Mouse (Mus musculus) adrenal gland, adult (tissue): ENCODE results near the gene Acrbp.

Source experiments
- DNase-seq, 2 experiments: peaks; one replicate each; pipeline ENCODE4 v3.0.0; 2022 to 2023; ENCODE audit warnings: low spot score in 1 of 2; ENCODE audit not compliant: inconsistent age in 2 of 2

The Acrbp gene

DNA sequence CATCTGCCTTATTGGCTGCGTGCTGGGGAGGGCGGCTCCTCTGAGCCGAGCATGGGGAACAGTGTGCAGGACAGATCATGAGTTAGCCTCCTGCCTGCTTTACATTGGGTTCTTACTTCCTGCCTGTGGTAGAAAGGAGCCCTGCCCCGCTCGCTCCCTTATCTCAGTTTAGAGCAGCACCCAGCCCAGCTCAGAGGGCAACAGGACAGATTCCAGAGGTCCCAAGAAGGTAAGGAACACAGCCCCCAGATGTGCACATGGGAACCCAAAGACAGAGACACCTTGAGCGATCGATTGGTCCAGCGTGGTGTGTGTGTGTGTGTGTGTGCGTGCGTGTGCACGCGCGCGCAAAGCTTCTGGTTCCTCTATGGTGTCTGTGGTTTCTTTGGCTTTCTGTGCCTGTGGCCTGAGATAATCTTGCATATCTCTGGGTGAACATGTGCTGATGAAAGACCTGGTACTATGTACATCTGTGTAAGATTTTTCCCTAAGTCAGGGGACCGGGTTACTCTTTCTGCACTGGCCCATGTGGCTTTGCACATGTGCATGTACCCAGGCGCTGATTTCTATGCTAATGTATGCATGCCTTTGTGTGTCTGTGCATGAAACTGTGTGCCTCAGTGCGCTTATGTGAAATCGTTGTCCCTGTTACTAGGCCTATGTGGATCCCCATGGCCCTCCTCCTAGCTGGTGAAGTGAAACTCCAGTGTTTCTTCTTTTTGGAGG is 21.8 kb downstream of the Acrbp start:
- DNase-seq = no peak

DNA sequence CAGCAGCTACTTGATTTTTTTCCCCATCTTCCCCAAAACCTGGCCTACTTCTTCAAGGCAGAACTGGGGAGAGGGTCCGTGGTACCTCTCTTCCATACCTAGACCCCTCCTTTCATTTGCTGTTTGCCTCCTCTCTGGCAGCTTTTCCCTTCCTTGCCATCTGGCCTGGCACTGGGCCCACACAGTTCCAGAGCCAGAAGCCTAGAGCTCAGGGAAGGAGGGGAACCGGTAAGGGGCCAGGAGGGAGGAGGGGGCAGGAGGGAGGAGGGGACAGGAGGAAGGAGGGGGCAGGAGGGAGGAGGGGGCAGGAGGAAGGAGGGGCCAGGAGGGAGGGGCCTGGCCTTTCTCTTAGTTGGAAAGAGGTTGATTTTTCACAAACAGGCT is 22.4 kb downstream of the Acrbp start:
- peak in 1 of 2 experiments; percentile 64 for DNase-seq

DNA sequence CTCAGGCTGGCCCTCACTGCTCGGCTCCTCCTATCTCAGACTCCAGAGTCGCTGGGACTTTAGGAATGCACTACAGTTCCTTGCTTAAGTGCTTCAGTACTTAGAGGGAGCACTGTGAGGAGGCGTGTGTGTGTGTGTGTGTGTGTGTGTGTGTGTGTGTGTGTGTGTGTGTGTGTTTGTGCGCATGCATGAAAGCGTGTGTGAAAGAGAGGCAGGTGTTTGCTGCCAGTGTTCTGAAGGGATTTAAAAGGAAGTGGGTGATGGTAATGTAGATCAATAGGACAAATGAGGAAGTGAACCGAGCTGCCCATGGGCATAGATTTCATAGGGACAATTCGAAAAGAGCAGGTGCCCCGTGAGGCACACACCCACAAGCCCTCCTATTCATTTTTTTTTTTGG is 24.3 kb downstream of the Acrbp start:
- DNase-seq = no peak

DNA sequence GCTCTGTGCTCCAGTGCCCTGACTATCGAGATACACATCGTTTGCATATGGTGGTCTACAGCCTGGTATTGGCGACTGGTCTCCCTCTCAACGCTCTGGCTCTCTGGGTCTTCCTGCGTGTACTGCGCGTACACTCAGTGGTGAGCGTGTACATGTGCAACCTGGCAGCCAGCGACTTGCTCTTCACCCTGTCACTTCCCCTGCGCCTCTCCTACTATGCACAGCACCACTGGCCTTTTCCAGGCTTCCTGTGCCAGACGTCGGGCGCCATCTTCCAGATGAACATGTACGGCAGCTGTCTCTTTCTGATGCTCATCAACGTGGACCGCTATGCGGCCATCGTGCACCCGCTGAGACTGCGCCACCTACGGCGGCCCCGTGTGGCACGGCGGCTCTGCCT is 31.9 kb downstream of the Acrbp start:
- DNase-seq = no peak

DNA sequence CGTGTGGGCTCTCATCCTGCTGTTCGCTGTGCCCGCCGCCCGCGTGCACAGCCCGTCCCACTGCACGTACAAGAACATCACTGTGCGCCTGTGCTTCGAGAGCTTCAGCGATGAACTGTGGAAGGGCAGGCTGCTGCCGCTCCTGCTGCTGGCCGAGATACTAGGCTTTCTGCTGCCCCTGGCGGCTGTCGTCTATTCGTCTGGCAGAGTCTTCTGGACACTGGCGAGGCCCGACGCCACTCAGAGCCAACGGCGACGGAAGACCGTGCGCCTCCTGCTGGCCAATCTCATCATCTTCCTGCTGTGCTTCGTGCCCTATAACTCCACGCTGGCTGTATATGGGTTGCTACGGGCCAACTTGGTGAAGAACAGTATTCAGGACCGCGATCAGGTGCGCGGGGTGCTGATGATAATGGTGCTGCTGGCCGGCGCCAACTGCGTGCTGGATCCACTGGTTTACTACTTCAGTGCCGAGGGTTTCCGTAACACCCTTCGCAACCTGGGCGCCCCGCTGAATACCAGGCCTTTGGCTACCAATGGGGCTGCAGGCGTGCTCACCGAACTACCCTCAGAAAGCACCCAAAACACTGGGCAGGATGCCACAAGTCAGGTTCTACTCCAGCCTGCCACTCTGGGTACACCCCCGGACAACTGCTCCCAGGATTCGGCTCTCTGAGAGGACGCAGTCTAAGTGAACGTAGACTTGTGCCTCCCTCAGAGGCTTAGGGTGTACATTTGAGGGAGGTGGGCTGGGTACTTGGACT is 32.5 kb downstream of the Acrbp start:
- DNase-seq = peak; percentile 93 to 96

DNA sequence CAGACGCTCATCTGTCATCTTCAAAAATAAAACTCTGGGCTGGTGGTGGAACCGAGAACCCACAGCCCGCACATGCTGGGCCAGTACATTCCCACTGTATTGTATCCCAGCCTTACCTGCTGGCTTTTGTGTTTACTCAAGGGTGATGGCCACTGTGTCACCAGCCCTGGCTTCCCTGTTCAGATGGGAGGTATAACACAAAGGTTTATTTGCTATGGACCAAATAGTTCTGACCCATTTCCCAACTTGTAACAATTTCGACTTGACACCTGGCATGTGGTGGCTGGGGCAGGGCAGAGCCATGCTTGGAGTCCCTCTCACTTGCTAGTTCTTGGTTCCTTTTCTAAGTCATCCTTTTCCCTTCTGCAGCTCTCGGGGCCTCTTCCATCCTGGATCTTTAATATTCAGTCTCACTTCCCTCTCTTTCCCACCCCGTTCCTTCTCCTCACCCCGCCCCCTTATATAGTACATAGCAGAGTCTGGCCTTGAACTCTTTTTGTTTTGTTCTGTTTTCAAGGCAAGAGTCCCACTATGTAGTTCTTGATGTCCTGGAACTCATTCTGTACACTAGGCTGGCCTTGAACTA is 33.4 kb downstream of the Acrbp start:
- DNase-seq = peak in 1 of 2 experiments; percentile 28

DNA sequence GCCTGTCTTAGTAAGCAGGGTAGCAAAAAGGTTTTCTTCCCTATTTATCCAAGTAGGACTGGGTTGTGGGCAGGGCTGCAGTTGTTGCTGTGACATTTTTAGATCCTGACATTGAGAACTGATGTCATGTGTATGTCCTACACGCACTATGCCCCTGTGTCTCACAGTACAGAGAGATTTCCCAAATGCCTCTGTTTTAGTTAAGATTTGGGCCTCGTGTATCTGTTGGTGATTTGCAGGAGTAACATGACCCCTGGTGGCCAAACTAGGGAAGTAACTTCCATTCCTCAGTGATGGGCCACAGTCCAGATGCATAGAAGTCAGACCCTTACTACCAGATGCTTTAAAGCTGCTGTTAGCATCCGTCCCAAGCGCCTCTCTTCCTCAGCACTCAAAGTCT is 34.9 kb downstream of the Acrbp start:
- DNase-seq = peak; percentile 68 to 91

DNA sequence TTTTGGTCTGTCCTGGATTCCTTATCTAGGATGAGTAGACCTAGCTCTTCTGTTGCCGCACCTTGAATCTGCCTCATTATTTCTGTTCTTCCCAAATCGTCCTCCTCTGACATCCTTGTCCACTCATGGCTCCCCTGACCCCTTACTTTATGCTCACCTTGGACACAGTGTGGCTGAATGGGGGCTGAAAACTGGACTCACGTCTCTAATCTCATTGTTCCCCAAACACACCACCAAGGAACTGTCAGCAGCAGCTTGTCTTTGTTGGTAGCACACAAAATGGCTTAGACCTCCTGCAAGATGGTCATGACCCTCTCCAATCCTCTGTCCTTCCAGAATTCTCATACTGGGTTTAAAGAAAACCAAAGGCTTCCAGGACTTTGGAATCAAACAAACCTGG is 38.4 kb downstream of the Acrbp start:
- DNase-seq = peak in 1 of 2 experiments; percentile 48

DNA sequence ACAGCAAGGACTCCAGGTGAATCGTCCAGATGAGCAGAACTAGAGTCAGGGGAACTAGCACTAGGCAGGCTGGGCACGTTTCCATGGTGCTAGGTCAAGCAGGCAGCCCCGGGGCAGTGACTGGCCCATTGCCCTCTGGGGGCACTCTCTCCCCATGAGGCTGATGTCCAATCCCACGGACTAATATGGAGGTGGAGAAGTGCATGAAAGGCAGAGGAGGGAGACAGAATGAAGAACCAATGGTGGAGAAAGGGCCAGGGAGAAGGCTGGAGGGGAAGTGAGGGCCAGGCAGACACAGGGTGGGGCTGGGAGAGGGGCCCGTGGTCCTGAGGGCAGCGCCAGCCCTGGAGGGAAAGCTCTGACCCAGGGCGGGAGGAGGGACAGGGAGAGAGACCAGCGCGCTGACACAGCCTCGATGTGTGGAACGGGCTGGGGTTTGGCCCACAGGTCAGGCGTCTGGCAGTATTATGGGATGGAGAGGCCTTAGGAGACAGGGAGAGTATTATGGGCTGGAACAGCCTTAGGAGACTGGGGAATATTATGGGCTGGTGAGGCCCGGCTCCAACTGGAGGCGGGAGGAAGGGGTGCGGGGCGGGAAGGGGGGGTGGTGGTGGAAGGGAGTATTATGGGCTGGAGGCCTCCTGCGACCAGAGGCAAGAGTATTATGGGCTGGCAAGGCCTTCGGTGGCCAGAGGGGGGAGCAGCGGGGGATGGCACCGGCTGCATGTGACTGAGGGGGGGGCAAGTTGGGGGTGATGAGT is 39.3 kb downstream of the Acrbp start:
- peak; percentile 88 to 95 for DNase-seq

DNA sequence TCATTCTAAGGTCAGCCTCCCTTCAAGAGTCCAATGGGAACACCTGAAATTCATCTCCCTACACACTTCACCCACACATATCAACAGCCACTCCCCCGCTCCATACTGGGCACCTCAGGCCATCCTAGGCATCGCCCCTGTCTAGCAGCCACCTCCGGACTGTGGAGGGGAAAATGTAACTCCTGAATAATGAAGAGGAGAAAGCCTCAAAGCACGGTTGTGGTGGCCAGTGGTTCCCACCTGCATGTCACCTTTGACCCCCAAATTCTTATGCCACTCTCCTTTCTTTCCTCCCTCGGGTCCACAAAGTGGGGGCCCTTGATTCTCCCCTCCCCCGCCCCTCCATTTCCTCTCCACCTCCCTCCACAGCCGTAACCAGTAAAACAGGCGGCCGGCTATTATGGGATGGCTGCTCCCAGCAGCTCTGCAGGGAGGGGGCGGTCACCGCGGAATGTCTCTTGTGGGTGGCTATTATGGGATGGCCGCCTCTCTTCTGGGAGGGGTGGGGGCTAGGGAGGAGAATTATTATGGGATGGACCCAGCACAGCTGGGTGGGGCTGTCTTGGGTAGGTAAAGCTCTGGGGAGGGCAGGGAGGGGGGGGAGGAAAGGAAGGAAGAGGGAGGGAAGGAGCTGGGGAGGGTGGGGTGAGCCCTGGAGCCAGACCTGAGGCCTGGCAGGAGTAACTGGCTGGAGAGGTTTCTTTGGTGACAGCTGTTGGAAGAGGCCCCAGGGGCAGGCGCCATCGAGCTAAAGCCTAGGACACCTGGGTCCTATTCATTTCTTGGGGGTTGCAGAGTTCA is 40.2 kb downstream of the Acrbp start:
- DNase-seq = peak; percentile 88 to 92

DNA sequence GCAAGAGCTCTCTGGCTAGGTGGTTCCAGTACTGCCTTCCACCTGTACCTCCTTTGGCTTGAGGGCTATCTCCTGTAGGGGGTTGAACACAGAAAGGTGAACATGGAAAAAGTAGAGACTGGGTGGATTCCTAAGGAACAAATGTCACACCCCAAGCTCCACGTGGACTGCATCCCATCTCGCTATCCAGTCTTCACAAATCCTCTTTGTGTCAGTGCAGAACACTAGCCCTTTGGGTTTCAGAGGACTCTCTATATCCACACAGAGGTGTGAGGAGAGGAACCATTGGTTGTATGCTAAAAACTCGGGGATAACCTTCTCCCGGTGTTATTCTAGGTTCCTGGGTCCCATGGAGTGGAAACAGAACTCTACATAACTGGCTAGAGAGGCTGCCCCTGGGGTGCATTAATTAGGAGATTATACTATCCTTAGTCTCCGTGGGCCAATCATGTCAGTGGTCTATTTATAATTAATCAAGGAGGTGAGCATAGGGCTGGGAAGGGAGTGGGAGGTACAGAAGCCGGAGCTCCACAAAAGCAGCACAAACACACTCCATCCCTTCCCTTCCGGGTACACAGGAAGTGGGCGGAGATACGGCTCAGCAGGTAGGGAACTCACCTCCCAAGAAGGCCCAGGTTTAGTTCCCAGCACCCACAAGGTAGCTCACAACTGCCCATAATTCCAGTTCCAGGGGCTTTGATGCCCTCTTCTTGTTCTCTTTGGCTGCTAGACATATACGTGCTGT is 41.0 kb downstream of the Acrbp start:
- DNase-seq = peak in 1 of 2 experiments; percentile 45

DNA sequence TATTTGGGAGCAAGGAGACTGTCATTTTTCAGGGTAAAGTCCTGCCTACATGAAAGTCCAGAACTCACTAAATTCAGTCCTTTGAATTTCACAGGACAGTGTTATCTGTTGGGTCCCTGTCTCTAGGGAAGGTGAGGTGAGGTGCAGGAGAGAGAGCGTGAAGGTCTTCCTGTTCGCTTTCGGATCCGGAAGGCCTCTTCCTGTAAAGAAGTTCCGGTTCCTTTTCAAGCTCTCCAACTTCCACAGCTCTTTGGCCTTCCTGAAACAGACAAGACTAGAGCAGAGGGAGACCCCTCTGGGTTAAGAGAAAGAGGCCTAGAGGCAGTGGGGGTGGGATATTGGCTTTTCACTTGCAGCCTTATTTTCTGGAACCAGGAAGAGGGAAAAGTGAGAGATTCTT is 42.9 kb downstream of the Acrbp start:
- DNase-seq = no peak

DNA sequence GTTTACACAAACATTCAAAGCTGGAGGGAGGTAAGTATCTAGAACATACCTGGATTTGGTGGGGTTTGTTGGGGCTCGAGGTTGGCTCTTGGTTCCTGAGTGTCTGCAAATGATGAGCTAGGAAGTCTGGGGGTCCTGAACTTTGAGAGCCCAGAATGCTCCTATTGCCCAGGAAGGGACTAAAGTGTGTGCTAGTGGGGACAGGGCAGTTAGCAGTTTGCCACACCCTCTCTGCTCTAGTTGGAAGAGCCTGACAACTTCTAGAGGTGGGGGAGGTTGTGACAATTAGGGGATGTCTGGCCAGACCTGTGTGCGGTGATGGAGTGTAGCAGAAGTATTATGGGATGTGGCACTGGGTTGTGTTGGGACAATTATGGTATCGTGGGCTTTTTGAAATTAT is 45.4 kb downstream of the Acrbp start:
- peak in 1 of 2 experiments; percentile 60 for DNase-seq

DNA sequence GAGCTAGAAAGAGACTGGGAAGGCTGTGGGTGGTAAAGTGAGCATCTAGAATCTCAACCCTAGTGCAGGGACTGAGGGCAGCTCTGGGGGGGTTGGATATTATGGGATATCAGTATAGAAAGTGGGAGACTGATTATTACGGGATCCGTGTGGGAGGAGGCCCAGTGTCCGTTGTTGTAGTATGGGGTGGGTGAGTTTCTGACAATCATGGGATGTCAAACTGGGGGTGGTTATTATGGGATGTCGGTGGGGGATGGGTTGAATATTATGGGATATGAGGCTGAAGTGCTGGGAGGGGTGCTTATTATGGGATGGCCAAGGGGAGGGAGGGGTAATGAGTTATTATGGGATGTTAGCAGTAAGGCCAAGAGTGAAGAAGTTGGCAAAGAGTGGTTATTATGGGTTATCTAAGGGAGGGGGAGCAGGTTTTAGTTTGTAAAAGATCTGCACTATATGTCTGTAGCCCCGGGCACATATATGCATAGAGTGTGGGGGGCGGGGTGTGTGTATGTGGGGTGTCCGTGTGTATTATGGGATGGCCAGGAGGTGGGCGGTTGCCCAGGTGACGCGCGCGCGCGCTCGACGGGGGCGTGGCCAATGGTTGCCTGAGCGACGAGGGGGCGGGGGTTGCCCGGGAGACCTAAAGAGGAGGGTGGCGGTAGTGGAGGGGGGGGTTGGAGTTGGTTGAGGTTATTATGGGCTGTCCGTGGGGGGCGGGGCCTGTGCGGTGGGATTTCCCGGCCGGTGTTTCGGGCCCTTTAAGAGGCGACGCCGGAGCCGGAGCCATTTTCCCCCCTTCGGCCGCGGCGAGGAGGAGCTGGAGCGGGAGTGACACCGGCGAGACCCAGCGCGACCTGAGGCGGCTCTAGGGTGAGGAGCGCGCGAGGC is 46.1 kb downstream of the Acrbp start, which contains the start of gene Chd4:
Chd4 (plus strand) TSS at position 591 of the 888 bp plus-strand sequence.
- DNase-seq = peak; percentile 95 to 99

DNA sequence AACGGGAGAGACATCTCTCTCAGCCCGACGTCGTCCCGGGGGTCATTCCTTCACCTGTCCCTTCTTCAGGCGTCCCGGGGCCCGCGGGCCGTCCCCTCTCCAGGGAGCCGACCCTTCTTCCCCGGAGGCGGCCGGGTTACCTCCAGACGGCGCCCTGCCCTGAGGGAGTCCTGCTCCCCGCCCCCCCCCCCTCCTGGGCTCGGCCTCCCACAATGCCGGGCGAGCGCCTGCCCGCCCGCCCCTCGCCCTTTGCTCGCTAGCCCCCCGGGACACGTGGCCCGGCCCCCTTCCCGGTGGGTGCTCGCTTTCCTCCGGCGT is 46.7 kb downstream of the Acrbp start:
- no peak for DNase-seq

DNA sequence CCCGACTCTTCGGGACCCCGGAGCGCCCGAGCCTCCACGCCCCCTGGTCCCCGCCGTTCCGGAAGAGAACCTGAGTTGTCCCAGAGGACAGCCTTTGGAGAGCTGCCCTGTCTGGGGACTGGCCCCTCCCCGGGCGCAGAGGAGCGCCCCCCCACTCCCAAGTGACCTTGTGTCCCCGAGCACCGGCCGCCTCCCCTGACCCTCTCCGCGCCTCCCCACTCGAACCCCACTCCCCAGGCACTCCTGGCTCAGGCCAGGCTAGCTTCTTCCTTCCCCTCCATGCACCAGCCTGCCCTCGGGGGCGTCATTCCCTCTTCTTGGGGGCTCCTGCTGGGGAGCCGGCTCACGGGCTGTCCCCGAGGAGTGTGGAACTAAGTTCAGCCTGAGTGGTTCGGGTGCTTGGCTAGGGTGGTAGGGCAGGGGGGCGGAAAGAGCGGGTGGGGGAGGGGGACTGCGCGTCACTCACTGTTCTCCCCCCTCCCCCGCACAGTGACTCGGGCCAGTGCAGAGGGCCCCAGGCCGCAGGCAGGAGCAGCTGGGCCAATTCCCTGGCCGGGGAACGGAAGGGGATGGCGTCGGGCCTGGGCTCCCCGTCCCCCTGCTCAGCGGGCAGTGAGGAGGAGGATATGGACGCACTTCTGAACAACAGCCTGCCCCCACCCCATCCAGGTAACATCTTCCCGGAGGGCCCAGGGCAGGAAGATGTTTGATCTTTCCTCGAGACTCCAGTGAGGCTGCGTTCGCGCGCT is 47.3 kb downstream of the Acrbp start:
- peak; percentile 83 to 90 for DNase-seq

DNA sequence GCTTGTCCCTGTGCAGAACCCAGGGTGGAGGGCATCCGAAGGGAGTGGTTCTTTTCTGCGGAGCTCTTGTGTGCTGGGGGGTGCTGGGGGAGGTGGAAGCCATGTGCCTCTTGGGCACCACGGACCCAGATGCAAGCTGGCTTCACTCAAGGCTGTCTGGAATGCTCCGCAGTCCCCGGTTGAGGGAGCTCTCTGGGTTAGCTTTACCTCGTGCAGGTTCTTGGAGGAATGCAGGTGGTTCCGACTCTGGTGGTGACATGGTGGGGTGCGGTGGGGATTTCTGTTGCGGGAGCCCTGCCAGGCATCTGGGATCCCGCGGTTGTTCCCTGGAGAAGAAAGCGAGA is 47.8 kb downstream of the Acrbp start:
- no peak for DNase-seq

DNA sequence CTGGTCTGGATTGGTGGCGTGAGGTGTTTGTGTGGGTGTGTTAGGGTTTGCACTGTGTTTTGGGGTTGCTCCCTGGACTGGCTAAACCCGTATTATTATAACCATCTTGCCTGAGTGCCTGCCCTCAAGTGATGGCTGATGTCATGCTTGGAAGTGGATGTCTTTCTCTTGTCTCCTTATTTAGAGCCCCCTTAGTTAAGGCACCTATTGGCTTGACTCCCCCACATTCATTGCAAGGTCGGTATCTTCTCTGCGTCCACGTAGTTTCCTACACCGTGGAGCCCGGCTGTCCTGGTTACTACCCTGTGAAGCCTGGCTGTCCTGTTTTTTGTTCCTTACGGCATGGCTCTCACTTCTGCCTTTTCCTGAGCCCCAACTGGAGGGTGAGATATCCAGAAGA is 48.5 kb downstream of the Acrbp start:
- DNase-seq = peak in 1 of 2 experiments; percentile 58
